Mouse (Mus musculus) embryonic facial prominence, embryonic 13.5 days (tissue): ENCODE results near the gene Katnal1. TPM values are rescaled to one million over a fixed set of nuclear protein-coding genes. Genes with fewer than 3 reads are reported as not detected.

ENCODE experiments used
- ATAC-seq: fragments of 200-750 bp; cut with Nextera tagmentation; 2 replicates; pipeline ENCODE4 v1.8.0; 2017; ENCODE audit warnings: low read depth; ENCODE audit not compliant: insufficient number of reproducible peaks, insufficient read depth, low FRiP score, low TSS enrichment
- H3K27ac ChIP-seq: fragments of 300-500 bp; sonication (generic); 2 replicates; pipeline ENCODE4 v1.5.1; 2015; ENCODE audit warnings: moderate library complexity, mild to moderate bottlenecking, inconsistent platforms
- H3K27me3 ChIP-seq: fragments of 300-500 bp; sonication (generic); 2 replicates; pipeline ENCODE4 v1.6.1; 2015; ENCODE audit warnings: mild to moderate bottlenecking, inconsistent platforms
- H3K36me3 ChIP-seq: fragments of 300-500 bp; sonication (generic); 2 replicates; pipeline ENCODE4 v1.6.1; 2015; ENCODE audit warnings: mild to moderate bottlenecking, inconsistent platforms
- H3K4me1 ChIP-seq: fragments of 300-500 bp; sonication (generic); 2 replicates; pipeline ENCODE4 v1.6.1; 2015; ENCODE audit warnings: inconsistent platforms
- H3K4me2 ChIP-seq: fragments of 300-500 bp; sonication (generic); 2 replicates; pipeline ENCODE4 v1.6.1; 2015; ENCODE audit warnings: moderate library complexity, mild to moderate bottlenecking, inconsistent platforms
- H3K4me3 ChIP-seq: fragments of 300-500 bp; sonication (generic); 2 replicates; pipeline ENCODE4 v1.5.1; 2015; ENCODE audit warnings: mild to moderate bottlenecking, inconsistent platforms
- H3K9ac ChIP-seq: fragments of 300-500 bp; sonication (generic); 2 replicates; pipeline ENCODE4 v1.6.1; 2015; ENCODE audit warnings: mild to moderate bottlenecking, inconsistent platforms
- H3K9me3 ChIP-seq: fragments of 300-500 bp; sonication (generic); 2 replicates; pipeline ENCODE4 v1.6.1; 2016; ENCODE audit warnings: inconsistent platforms
- WGBS: fragments of 180-500 bp; shearing (Covaris S2); methylation state at CpG from one replicate; pipeline ENCODE4 v1.1.7; 2015; ENCODE audit warnings: mixed read lengths; 5-methylcytosine and 5-hydroxymethylcytosine counted together
- polyA plus RNA-seq: library from polyadenylated mRNA; unstranded; fragments of >200 nt; fragmentation: Nextera tagmentation; extraction: Ambion mirVana; gene quantifications from 2 replicates; pipeline ENCODE4 v1.2.1, GENCODE M21; 2015

Katnal1 gene
- polyA plus RNA-seq: 18.4 and 19.4 TPM in 2 replicates

DNA sequence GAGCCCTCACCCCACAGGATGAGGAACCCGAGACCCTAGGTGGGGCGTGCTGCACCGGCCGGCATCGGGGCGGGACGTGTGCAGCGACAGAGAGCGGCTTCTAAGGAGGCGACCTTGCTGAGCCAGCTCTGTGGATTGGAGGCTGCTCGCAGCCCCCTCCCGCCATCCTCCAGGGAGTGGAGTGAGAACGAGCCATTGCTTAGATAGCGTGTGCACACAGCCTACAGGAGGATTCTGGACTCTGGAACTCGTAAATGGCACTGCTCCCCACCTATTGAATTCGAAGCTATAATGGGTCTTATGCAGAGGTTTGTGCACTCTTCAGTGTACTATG is at the start of gene Katnal1:
Katnal1 (minus strand) TSS at position 205 of the 334 bp plus-strand sequence.
- peak within 1 kb of the TSS; percentile 85 for H3K4me2 ChIP-seq
- H3K9ac ChIP-seq: peak within 1 kb of the TSS; percentile 81
- peak within 1 kb of the TSS; percentile 66 for H3K4me3 ChIP-seq
- peaks cover 4% of the 10 kb centered on the region; the same call in 1 of the 2 replicates for H3K4me1 ChIP-seq
- under 1% methylated on average over 16 of the region's 16 CpGs for WGBS
- peak within 1 kb of the TSS; percentile 92 for H3K27ac ChIP-seq
- no peaks in the 10 kb centered on the region for H3K27me3 ChIP-seq
- no peak for ATAC-seq
- no peaks in the 10 kb centered on the region for H3K9me3 ChIP-seq
- H3K36me3 ChIP-seq: peaks cover 18% of the 10 kb centered on the region

- no peak overlapping the region for H3K9ac ChIP-seq
- no peaks in the 10 kb centered on the region for H3K27me3 ChIP-seq
- 60% methylated on average over 18 of the region's 18 CpGs for WGBS
- 0 out of 2 replicates have a peak, but pooled peaks cover under 1% of the 10 kb centered on the region for H3K9me3 ChIP-seq
- no peak overlapping the region for H3K4me2 ChIP-seq
- H3K36me3 ChIP-seq: no peaks in the 10 kb centered on the region
- H3K27ac ChIP-seq: peak overlapping the region; percentile 66
- ATAC-seq: no peak
- H3K4me1 ChIP-seq: peaks cover 24% of the 10 kb centered on the region
- no peak overlapping the region for H3K4me3 ChIP-seq
Measured at GRCm38 (mm10) chr5:148978458-148979165, 49.5 kb upstream of the Katnal1 start.

DNA sequence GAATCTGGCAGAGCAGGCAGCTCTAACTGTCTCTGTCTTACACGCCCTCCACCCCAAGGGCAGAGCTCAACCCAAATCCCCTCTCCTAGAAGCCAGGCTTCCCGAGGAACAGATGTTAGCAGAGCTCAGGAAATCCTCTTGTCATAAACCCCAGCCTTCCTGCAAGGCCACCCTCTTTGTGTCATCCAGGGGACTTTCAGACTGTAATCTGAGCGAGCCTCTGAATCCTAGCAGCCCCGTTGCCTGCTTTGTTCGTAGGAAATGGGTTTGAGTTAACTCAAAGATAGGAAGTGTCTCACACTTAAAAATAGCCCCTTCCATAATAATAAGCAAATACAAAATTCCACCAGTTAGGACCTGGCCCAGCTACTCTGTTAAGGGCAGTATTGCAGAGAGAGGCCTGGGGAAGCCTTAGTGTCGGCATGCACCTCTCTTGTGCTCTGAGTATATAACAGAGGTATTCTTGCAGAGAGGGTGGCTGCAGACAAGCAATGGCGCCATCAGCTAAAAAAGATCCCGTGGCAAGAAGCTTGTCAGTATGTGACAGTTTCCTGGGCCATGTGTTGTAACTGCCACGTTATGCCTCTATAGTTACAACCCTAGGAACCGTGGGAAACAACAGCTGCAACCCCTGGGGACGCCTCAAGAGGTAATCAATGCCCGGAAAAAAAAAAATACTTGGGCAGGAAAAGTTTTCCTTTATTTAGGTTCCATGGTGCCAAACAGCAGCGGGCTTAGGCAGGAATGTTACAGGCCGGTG is 48.8 kb upstream of the Katnal1 start:
- Histone ChIP-seq H3K27me3 (no peaks in the 10 kb centered on the region), H3K9me3 (no peaks in the 10 kb centered on the region), H3K4me3 (no peak overlapping the region), H3K4me2 (no peak overlapping the region), H3K9ac (0 out of 2 replicates have a peak overlapping the region, but pooled peaks have one; percentile 36), H3K4me1 (peaks cover 30% of the 10 kb centered on the region), H3K36me3 (no peaks in the 10 kb centered on the region), H3K27ac (peak overlapping the region; percentile 66)
- WGBS: 15% methylated on average over 14 of the region's 14 CpGs
- no peak for ATAC-seq

- no peaks in the 10 kb centered on the region for H3K27me3 ChIP-seq
- no peak for ATAC-seq
- no peaks in the 10 kb centered on the region for H3K36me3 ChIP-seq
- H3K4me1 ChIP-seq: peaks cover 31% of the 10 kb centered on the region
- H3K4me2 ChIP-seq: no peak overlapping the region
- no peaks in the 10 kb centered on the region for H3K9me3 ChIP-seq
- no peak overlapping the region for H3K9ac ChIP-seq
- 77% methylated on average over 8 of the region's 8 CpGs for WGBS
- no peak overlapping the region for H3K27ac ChIP-seq
- H3K4me3 ChIP-seq: no peak overlapping the region
Measured at GRCm38 (mm10) chr5:148976876-148977275, 47.8 kb upstream of the Katnal1 start.

DNA sequence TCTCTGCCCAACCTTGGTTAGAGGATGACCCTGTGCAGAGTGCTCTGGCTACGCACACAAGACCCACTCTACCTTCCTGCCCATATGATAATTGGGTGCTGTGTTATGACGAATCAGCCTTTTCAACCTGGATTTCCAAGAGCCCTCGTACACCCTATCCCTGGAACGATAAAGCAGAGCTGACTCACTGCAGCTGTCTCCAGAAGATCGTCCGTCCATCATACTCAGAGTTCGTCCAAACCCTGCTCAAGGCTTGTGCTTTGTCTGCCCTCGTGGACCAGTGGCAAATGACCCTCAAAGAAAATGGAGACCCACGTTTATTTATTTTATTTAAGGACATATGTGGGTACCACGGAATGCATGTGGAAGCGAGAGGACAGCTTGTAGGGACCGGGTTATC is 45.9 kb upstream of the Katnal1 start:
- H3K27ac ChIP-seq: no peak overlapping the region
- WGBS: 90% methylated on average over 12 of the region's 12 CpGs
- H3K27me3 ChIP-seq: no peaks in the 10 kb centered on the region
- no peaks in the 10 kb centered on the region for H3K9me3 ChIP-seq
- H3K4me3 ChIP-seq: no peak overlapping the region
- no peak for ATAC-seq
- H3K9ac ChIP-seq: no peak overlapping the region
- H3K4me2 ChIP-seq: no peak overlapping the region
- H3K36me3 ChIP-seq: no peaks in the 10 kb centered on the region
- H3K4me1 ChIP-seq: peaks cover 31% of the 10 kb centered on the region

- Histone ChIP-seq H3K4me1 (peaks cover 33% of the 10 kb centered on the region), H3K36me3 (no peaks in the 10 kb centered on the region), H3K9me3 (no peaks in the 10 kb centered on the region), H3K9ac (no peak overlapping the region), H3K27me3 (no peaks in the 10 kb centered on the region), H3K4me3 (no peak overlapping the region), H3K4me2 (peak overlapping the region; percentile 30; the same call in 1 of the 2 replicates), H3K27ac (no peak overlapping the region)
- ATAC-seq: no peak
- WGBS: 1% methylated on average over 6 of the region's 6 CpGs
Measured at GRCm38 (mm10) chr5:148973019-148973668, 44.0 kb upstream of the Katnal1 start.

- Histone ChIP-seq H3K4me1 (peaks cover 32% of the 10 kb centered on the region), H3K4me3 (no peak overlapping the region), H3K9ac (no peak overlapping the region), H3K9me3 (no peaks in the 10 kb centered on the region), H3K36me3 (no peaks in the 10 kb centered on the region), H3K27me3 (no peaks in the 10 kb centered on the region), H3K27ac (no peak overlapping the region), H3K4me2 (no peak overlapping the region)
- no peak for ATAC-seq
- WGBS: 88% methylated on average over 8 of the region's 8 CpGs
Measured at GRCm38 (mm10) chr5:148972167-148972566, 43.0 kb upstream of the Katnal1 start.

DNA sequence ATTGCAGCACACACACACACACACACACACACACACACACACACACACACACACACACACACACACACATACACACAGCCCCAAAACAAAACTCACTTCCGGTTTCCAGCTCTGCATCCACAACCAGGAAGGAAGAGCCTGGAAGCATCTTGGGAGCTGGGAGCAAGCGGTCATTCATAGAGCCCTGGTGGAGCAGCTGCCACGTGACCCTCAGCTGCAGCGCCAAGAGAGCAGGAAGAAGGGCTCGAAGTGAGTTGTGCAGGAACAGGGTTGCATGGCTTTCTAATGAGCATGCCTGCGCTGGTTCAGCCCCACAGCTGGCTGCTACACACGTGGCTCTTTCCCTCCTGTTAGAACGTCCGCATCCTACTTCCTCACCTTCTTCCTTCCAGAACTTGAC is 40.5 kb upstream of the Katnal1 start:
- Histone ChIP-seq H3K4me1 (peaks cover 52% of the 10 kb centered on the region), H3K36me3 (no peaks in the 10 kb centered on the region), H3K9ac (no peak overlapping the region), H3K27ac (peak overlapping the region; percentile 55; the same call in 1 of the 2 replicates), H3K4me2 (peak overlapping the region; percentile 14; the same call in 1 of the 2 replicates), H3K9me3 (no peaks in the 10 kb centered on the region), H3K27me3 (no peaks in the 10 kb centered on the region; the same call in 1 of the 2 replicates), H3K4me3 (no peak overlapping the region)
- 50% methylated on average over 9 of the region's 9 CpGs for WGBS
- no peak for ATAC-seq

GRCm38 (mm10) chr5:148968958-148969576 is 39.9 kb upstream of the Katnal1 start:
- Histone ChIP-seq H3K4me1 (peaks cover 57% of the 10 kb centered on the region), H3K27ac (peak overlapping the region; percentile 66), H3K4me2 (no peak overlapping the region), H3K4me3 (no peak overlapping the region), H3K9ac (no peak overlapping the region), H3K27me3 (no peaks in the 10 kb centered on the region; the same call in 1 of the 2 replicates), H3K36me3 (no peaks in the 10 kb centered on the region), H3K9me3 (no peaks in the 10 kb centered on the region)
- ATAC-seq: no peak
- 69% methylated on average over 7 of the region's 7 CpGs for WGBS

GRCm38 (mm10) chr5:148968179-148968578 is 39.1 kb upstream of the Katnal1 start:
- H3K4me2 ChIP-seq: no peak overlapping the region
- H3K36me3 ChIP-seq: no peaks in the 10 kb centered on the region
- peaks cover 53% of the 10 kb centered on the region for H3K4me1 ChIP-seq
- 65% methylated on average over 5 of the region's 5 CpGs for WGBS
- H3K27ac ChIP-seq: no peak overlapping the region
- H3K9ac ChIP-seq: no peak overlapping the region
- no peaks in the 10 kb centered on the region for H3K9me3 ChIP-seq
- no peak overlapping the region for H3K4me3 ChIP-seq
- ATAC-seq: no peak
- no peaks in the 10 kb centered on the region; the same call in 1 of the 2 replicates for H3K27me3 ChIP-seq

DNA sequence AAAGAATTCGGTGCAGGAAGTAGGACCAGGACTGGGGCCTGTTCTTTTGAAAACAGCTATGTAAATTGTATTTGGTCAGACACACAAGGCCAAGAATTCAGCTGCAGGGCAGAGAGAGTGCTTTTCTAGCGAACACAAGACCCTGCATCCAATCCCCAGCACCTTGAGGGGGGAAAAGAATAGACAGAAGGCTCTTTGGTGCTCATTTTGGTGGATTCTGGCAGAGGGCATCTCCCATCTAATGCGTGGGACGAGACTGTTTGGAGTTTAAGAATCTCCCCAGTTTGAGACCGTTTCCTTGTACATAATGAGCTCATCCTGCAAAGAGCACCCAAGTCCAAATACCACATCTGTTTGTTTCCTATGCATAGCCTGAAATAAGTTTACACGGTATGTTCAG is 37.3 kb upstream of the Katnal1 start:
- Histone ChIP-seq H3K36me3 (no peaks in the 10 kb centered on the region), H3K9ac (no peak overlapping the region), H3K27me3 (no peaks in the 10 kb centered on the region; the same call in 1 of the 2 replicates), H3K9me3 (no peaks in the 10 kb centered on the region), H3K4me3 (no peak overlapping the region), H3K4me2 (peak overlapping the region; percentile 40; the same call in 1 of the 2 replicates), H3K27ac (peak overlapping the region; percentile 76), H3K4me1 (peaks cover 48% of the 10 kb centered on the region)
- no peak for ATAC-seq
- WGBS: 30% methylated on average over 6 of the region's 6 CpGs
